Mouse (Mus musculus) testis, adult 2 months (tissue): ENCODE results near the gene Mgll.

Experiments
- CTCF ChIP-seq: fragments of 200-500 bp; IDR thresholded peaks from 2 replicates; pipeline ENCODE4 v1.5.1; 2012; ENCODE audit warnings: low read depth, mild to moderate bottlenecking, inconsistent platforms, low read length, moderate library complexity; ENCODE audit not compliant: control insufficient read depth, insufficient read depth, insufficient replicate concordance
- POLR2A ChIP-seq: fragments of 200-500 bp; IDR thresholded peaks from 2 replicates; pipeline ENCODE4 v1.6.1; 2012; ENCODE audit warnings: low read depth, mild to moderate bottlenecking, inconsistent platforms, low read length, moderate library complexity; ENCODE audit not compliant: control insufficient read depth

GRCm38 (mm10) chr6:88712083-88712482, 12.1 kb upstream of the Mgll start:
- TF ChIP-seq POLR2A (no peak), CTCF (no peak)
